Mouse (Mus musculus): ENCODE results near the gene Agap1.

Agap1 gene

GRCm38 (mm10) chr1:89576985-89577384 lies 122.4 kb downstream of the Agap1 start:
- DNase-seq (ENCODE audit: low spot score in 2 of 2) = no peak

DNA sequence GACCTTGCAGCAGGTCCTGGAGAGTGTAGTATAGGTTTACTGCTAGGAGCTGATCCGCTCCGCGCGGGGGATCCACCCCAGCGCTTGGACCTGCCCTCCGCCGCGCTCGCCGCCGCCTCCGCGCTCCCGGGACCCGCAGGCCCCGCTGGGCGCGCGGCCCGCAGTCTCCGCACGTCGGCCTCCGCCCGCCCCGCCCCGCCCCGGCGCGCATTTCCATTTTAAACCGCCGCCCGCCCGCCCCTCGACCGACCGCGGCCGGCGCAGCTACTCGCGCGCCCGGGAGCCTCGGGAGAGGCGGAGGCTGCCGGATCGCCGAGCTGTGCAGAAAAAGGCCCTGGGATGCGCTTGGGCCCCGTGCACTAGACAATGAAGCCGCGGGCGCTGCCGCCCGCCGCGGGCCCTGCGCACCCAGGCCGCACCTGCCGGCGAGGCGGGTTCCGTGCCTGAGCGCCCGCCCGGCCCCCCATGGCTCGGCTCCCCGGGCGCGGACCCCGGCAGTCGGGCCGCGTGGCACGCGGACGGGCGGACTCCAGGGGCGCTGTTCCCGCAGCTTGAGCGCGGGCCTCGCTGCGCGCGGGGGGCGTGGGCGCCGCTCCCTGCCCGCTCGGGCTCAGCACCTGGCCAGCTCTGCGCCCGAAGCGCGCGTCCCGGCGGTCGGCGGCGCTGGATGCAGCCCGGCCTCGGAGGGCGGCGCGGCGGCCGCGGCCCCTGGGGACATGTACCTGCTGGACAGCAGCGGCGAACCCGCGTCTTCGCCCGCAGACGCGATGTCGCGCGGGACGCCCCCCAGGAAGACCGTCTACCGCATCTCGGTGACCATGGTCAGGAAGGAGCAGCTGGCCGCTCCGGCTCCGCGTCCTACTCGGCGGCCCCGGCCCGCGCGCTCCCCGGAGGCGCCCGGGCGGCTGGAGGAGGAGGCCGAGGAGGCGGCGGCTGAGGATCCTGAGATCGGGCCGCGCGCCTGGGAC lies 125.7 kb downstream of the Agap1 start:
- no peak for DNase-seq (ENCODE audit: low spot score in 2 of 2)

DNA sequence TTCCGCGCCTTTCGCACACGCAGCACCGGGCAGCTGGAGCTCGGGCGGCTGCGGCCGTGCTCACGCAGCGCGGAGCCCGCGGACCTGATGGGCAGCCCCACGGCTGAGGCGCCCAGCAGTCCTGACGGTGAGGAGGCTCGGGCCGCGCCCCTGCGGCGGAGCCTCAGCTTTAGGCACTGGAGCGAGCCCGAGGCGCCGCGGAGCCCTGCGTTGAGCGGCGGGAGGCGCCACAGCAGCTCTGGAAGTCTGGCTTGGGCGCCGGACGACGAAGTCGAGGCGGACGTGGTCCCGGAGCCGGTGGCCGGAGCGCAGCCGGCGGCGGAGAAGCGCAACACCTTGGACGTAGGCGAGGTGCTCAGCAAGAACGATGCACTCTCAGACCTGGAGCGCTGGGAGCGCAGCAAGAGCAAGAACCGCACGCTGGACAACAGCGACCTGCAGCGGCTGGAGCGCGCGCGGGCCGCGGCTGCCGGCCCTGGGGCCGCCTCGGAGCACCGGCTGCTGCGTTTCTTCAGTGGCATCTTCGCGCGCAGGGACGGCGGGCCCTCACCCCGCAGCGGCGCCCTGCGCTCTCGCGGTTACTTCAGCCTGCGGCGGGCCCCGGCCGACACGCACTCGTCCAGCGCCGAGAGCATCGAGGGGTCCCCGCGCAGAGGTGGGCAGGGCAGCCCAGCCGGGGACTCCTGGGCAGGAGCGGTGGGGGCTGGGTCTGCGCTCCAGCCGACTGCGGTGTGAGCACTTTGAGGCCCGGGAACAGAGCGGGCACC lies 126.6 kb downstream of the Agap1 start:
- no peak for DNase-seq (ENCODE audit: low spot score in 2 of 2)

GRCm38 (mm10) chr1:89581766-89582125 lies 127.1 kb downstream of the Agap1 start:
- DNase-seq (ENCODE audit: low spot score in 2 of 2) = no peak

DNA sequence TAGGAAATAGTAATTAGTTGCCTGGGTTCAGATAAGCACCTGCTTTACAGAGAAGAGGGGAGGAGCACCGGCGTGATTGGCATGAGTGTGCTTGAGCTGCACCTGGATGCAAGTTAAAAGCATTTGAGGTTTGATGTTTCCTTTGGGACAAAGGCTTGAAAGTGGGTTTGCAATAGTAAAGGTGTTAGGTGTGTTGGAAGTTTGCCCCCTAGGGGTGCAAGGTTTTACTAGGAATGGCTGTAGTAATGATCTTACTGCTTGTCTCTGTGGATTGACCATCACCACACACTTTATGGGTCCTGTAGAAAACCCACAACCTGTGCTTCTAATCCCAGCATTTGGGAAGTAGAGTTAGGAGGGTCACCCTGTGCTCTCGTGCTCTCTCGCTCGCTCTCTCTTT lies 128.8 kb downstream of the Agap1 start:
- no peak for DNase-seq (ENCODE audit: low spot score in 2 of 2)

DNA sequence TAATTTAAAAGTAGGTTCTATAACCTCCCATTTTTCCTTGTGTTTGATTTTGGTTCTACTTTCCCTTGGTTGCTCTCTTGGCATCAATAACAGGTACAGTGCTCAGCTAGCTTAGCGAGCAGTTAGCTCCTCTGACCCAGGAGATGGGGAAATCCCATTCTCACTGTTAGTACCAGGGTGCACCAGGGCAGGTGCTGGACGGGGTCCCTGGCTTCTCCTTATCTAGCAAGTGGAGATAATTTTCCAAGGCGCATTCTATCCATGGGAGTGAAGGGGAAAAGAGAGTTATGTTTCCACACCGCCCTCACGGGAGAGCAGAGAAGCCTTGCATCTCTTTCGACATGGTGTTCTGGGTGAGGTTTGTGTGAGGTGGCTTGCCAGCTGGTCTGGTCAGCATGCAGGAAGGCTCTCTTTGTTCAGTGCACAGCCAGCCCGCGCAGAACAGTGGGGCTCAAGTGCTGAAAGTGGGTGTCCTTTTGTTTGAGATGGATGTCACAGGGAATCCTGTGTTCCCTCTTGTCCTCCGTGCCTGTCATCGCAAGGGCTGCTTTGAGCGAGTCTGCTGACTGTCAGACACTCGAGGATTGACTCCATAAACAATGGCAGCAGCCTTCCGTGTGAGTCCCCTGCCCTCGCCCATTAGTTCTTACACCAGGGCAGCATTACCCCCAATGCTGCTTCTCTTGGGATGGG lies 132.5 kb downstream of the Agap1 start:
- DNase-seq (ENCODE audit: low spot score in 2 of 2) = no peak

- no peak for DNase-seq (ENCODE audit: low spot score in 2 of 2)
Measured at GRCm38 (mm10) chr1:89588154-89588553, 133.5 kb downstream of the Agap1 start.

DNA sequence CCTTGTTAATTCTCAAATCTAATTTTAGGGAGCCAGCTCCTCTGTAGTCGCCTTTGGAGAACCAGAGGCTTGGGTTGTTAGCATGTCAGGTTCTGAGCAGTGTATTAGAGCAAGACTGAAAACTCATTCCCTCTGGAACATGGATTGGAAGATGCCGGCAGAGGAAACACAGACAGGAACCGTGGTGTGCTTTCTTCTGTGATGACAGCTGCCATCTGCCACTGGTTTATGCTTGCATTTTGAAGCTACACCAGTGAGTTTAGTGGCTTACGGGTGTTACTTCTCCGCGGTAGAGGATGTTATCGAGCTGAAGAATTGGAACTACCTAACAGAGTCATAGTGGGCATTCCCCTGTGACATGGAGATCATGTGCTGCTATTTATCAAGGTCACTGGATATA lies 136.4 kb downstream of the Agap1 start:
- no peak for DNase-seq (ENCODE audit: low spot score in 2 of 2)

GRCm38 (mm10) chr1:89593219-89593618 lies 138.6 kb downstream of the Agap1 start:
- DNase-seq (ENCODE audit: low spot score in 2 of 2) = no peak

- no peak for DNase-seq (ENCODE audit: low spot score in 2 of 2)
Measured at GRCm38 (mm10) chr1:89594999-89595398, 140.4 kb downstream of the Agap1 start.

GRCm38 (mm10) chr1:89595421-89595820 lies 140.8 kb downstream of the Agap1 start:
- DNase-seq (ENCODE audit: low spot score in 2 of 2) = no peak

GRCm38 (mm10) chr1:89596223-89596622 lies 141.6 kb downstream of the Agap1 start:
- no peak for DNase-seq (ENCODE audit: low spot score in 2 of 2)

GRCm38 (mm10) chr1:89598906-89599305 lies 144.3 kb downstream of the Agap1 start:
- DNase-seq (ENCODE audit: low spot score in 2 of 2) = no peak

GRCm38 (mm10) chr1:89599983-89600741 lies 145.6 kb downstream of the Agap1 start:
- DNase-seq (ENCODE audit: low spot score in 2 of 2) = no peak

- peak in 1 of 2 experiments; percentile 22 for DNase-seq (ENCODE audit: low spot score in 2 of 2)
Measured at GRCm38 (mm10) chr1:89601349-89601748, 146.7 kb downstream of the Agap1 start.

DNA sequence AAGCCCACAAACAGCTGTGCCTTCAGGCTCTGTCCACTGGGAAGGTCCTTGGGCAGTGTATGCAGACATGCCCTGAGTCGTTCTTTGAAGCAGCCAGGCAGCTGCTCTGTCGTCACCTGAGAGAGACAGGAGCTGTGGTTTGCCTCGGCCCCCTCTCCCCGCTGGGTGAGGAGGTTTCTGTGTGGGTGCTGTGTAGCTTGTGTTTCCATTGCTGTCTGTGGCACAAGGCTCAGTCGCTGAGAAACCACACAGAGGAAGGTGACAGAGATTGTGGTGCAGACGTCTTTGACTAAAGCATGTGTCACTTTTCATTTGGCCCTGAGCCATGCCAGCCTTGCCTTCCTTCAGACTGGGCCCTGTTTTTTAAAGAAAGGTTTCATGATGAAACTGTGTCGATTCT lies 148.3 kb downstream of the Agap1 start:
- peak; percentile 76 to 86 for DNase-seq (ENCODE audit: low spot score in 2 of 2)

- peak; percentile 34 to 39 for DNase-seq (ENCODE audit: low spot score in 2 of 2)
Measured at GRCm38 (mm10) chr1:89606612-89607011, 152.0 kb downstream of the Agap1 start.

DNA sequence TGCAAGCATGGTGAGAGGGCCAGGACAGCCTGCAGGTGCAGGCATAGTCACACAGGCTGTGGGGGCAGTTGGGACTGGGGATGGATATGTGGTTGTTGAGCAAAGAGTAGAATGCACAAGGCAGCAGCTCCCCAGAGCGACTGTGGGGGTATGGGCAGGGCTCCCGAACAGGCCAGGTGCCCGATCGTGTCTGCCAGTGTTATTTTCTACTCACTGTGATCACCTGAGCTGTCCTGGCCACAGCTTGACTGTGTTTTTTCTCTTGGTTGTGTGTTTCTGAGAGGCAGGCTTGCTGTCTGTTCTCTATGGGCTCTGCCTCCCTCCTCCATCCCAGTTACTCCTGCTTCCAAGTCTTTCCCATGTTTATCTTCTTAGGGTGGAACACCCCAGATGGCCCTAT lies 154.2 kb downstream of the Agap1 start:
- no peak for DNase-seq (ENCODE audit: low spot score in 2 of 2)

GRCm38 (mm10) chr1:89609964-89610363 lies 155.4 kb downstream of the Agap1 start:
- DNase-seq (ENCODE audit: low spot score in 2 of 2) = no peak

- DNase-seq (ENCODE audit: low spot score in 2 of 2) = no peak
Measured at GRCm38 (mm10) chr1:89611521-89611920, 156.9 kb downstream of the Agap1 start.

DNA sequence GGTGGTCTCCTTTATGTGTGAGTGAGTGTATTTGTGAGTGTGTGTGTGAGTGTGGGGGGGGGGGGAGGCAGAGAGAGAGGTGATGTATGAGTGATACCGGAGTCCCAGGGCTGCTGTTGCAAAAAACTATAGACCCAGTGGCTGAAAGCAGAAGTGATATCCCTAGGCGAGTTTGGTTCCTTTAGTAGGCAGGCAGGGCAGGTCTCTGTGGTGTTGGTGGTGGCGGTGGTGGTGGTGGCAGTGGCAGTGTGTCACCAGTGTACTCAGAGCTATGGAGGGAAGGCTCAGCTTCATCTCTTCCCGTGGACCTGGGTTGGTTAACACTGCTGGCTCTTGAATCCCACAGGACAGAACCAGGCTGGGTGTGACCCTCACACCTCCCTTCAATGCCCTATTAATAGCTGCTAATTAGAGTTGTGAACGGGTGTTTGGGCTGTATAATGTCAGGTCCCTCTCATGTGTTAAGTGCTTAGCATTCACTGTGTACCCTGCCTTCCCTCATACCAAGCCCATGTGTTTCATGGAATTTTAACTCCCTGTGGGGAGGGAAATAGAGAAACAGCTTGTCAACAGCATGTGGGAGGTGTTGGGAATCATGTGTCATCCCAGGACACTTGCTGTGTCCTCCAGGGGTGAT lies 158.7 kb downstream of the Agap1 start:
- no peak for DNase-seq (ENCODE audit: low spot score in 2 of 2)
